In genomic region chr5:66816751-66817150, GRCm38 (mm10) we compare ENCODE assay signal across 21 mouse cellular contexts.
A peak's percentile ranks its signal among the peaks of the same experiment; 100 is the strongest.
DNase-seq lines count a peak whose midpoint lies in the region; ATAC-seq and TF ChIP-seq lines count a peak whose summit lies in the region.
"Had no signal": no experiment of that assay in that cellular context is flagged by ENCODE, and none has a peak within 500 bp of the region (broad histone marks: within the 10 kb centered on the region; RNA-seq: fewer than 3 reads in every experiment).

No protein-coding gene starts in this region.

- H3K27ac ChIP-seq in midbrain, embryonic 10.5 days (replicated peaks): 0 out of 2 replicates have a peak overlapping the region, but pooled peaks have one; percentile 10
- no peak overlapping the region for H3K27ac ChIP-seq in midbrain, postnatal 0 days (ENCODE audit: low read depth, low read length)
- no peak overlapping the region for H3K27ac ChIP-seq in embryonic facial prominence, embryonic 15.5 days (replicated peaks)
- H3K27ac ChIP-seq: forebrain, embryonic 10.5 days; heart, embryonic 10.5 days; hindbrain, embryonic 14.5 days; limb, embryonic 12.5 days; neural tube, embryonic 15.5 days had no signal

- H3K9ac ChIP-seq in midbrain, postnatal 0 days (replicated peaks; ENCODE audit: low read length, poor library complexity, severe bottlenecking): no peak overlapping the region
- H3K9ac ChIP-seq in embryonic facial prominence, embryonic 15.5 days: no peak overlapping the region
- H3K9ac ChIP-seq: hindbrain, embryonic 14.5 days; limb, embryonic 12.5 days; neural tube, embryonic 15.5 days had no signal

- no peak overlapping the region for H3K4me3 ChIP-seq in midbrain, embryonic 10.5 days
- no peak overlapping the region for H3K4me3 ChIP-seq in midbrain, postnatal 0 days (ENCODE audit: low read depth, low read length)
- no peak overlapping the region for H3K4me3 ChIP-seq in embryonic facial prominence, embryonic 15.5 days (replicated peaks)
- H3K4me3 ChIP-seq: forebrain, embryonic 10.5 days; heart, embryonic 10.5 days; limb, embryonic 12.5 days; myocyte; neural tube, embryonic 15.5 days had no signal

- no peak for ATAC-seq in midbrain, postnatal 0 days (ENCODE audit: low FRiP score)
- ATAC-seq in embryonic facial prominence, embryonic 15.5 days (ENCODE audit: insufficient number of reproducible peaks, low FRiP score, low TSS enrichment, low read depth): no peak
- ATAC-seq: intestine, embryonic 16.5 days had no signal

- peaks cover 20% of the 10 kb centered on the region for H3K4me1 ChIP-seq in midbrain, embryonic 10.5 days
- H3K4me1 ChIP-seq in midbrain, postnatal 0 days (ENCODE audit: insufficient read depth, low read length): no peaks in the 10 kb centered on the region
- peaks cover 11% of the 10 kb centered on the region for H3K4me1 ChIP-seq in embryonic facial prominence, embryonic 15.5 days
- H3K4me1 ChIP-seq: heart, embryonic 10.5 days; limb, embryonic 12.5 days had no signal

- DNase-seq in midbrain, embryonic 10.5 days (ENCODE audit: low spot score): no peak
- DNase-seq in midbrain, postnatal 0 days (ENCODE audit: low spot score): no peak
- peak; percentile 73 for DNase-seq in ZHBTc4 (ENCODE audit: low read depth, low spot score)
- DNase-seq in lung, postnatal 36 days: peak; percentile 39
- no peak for DNase-seq in MN1 (ENCODE audit: low spot score)
- DNase-seq in retina, postnatal 1 day: no peak
- DNase-seq: adrenal gland, postnatal 10 days; cerebellum, adult 2 months; gastrocnemius, postnatal 14 days; heart, postnatal 10 days; kidney, postnatal 10 days; layer of hippocampus, adult 9-11 months had no signal

- no peaks in the 10 kb centered on the region for H3K9me3 ChIP-seq in midbrain, embryonic 10.5 days (replicated peaks)
- no peaks in the 10 kb centered on the region for H3K9me3 ChIP-seq in midbrain, postnatal 0 days (ENCODE audit: low read length)
- no peaks in the 10 kb centered on the region for H3K9me3 ChIP-seq in embryonic facial prominence, embryonic 15.5 days (replicated peaks)
- H3K9me3 ChIP-seq: forebrain, embryonic 10.5 days; heart, embryonic 10.5 days; limb, embryonic 12.5 days; neural tube, embryonic 15.5 days had no signal

- no peaks in the 10 kb centered on the region for H3K27me3 ChIP-seq in midbrain, embryonic 10.5 days (ENCODE audit: low read depth, poor library complexity, severe bottlenecking)
- H3K27me3 ChIP-seq in midbrain, postnatal 0 days (ENCODE audit: insufficient read depth, low read length): no peaks in the 10 kb centered on the region
- H3K27me3 ChIP-seq in embryonic facial prominence, embryonic 15.5 days: no peaks in the 10 kb centered on the region
- H3K27me3 ChIP-seq: limb, embryonic 12.5 days; neural tube, embryonic 15.5 days had no signal

- 76% methylated on average over 18 of the region's 18 CpGs for WGBS in midbrain, embryonic 10.5 days
- 70% methylated on average over 18 of the region's 18 CpGs for WGBS in midbrain, postnatal 0 days
- 47% methylated on average over 18 of the region's 18 CpGs for WGBS in embryonic facial prominence, embryonic 15.5 days

- no peaks in the 10 kb centered on the region for H3K36me3 ChIP-seq in midbrain, embryonic 10.5 days
- no peaks in the 10 kb centered on the region for H3K36me3 ChIP-seq in midbrain, postnatal 0 days (ENCODE audit: insufficient read depth, low read length)
- H3K36me3 ChIP-seq in embryonic facial prominence, embryonic 15.5 days: no peaks in the 10 kb centered on the region
- H3K36me3 ChIP-seq: forebrain, embryonic 10.5 days; heart, embryonic 10.5 days; limb, embryonic 12.5 days; neural tube, embryonic 15.5 days had no signal

- no peak for TF ChIP-seq CTCF in midbrain, postnatal 0 days (IDR thresholded peaks at IDR 0.05)

- no peak overlapping the region for H3K4me2 ChIP-seq in midbrain, postnatal 0 days (ENCODE audit: low read depth, low read length, poor library complexity, severe bottlenecking)
- H3K4me2 ChIP-seq in embryonic facial prominence, embryonic 15.5 days (replicated peaks): 0 out of 2 replicates have a peak overlapping the region, but pooled peaks have one; percentile 4
- H3K4me2 ChIP-seq: hindbrain, embryonic 14.5 days; limb, embryonic 12.5 days; midbrain, embryonic 11.5 days; neural tube, embryonic 15.5 days had no signal

Comparison
In these comparisons a context has a peak if more than half of its experiments do, and no peak if none do; other contexts are left out.
1. DNase-seq: peak in ZHBTc4 (single experiment) and lung, postnatal 36 days (single experiment); none in midbrain, embryonic 10.5 days (single experiment), midbrain, postnatal 0 days (single experiment), MN1 (single experiment) and retina, postnatal 1 day (single experiment).